Mouse (Mus musculus) myocyte (in vitro differentiated cells): ENCODE results near the gene Satl1. TPM values are rescaled to one million over a fixed set of nuclear protein-coding genes. Genes with fewer than 3 reads are reported as not detected.

Experiments used
- H3K27me3 ChIP-seq: one replicate; pipeline ENCODE4 v1.6.1; 2011; ENCODE audit not compliant: control insufficient read depth, insufficient read depth, insufficient read length
- H3K36me3 ChIP-seq: one replicate; pipeline ENCODE4 v1.6.1; 2011; ENCODE audit not compliant: control insufficient read depth, insufficient read depth
- H3K4me2 ChIP-seq: one replicate; pipeline ENCODE4 v1.6.1; 2011; ENCODE audit warnings: low read depth, control low read depth
- H3K4me3 ChIP-seq: one replicate; pipeline ENCODE4 v1.5.1; 2011; ENCODE audit warnings: mild to moderate bottlenecking, control low read depth, moderate library complexity
- H3K79me2 ChIP-seq: one replicate; pipeline ENCODE4 v1.6.1; 2011; ENCODE audit not compliant: control insufficient read depth, insufficient read depth
- H3ac ChIP-seq: one replicate; pipeline ENCODE4 v1.6.1; 2011; ENCODE audit not compliant: control insufficient read depth, insufficient read length
- CEBPB ChIP-seq: IDR thresholded peaks from 2 replicates; pipeline ENCODE4 v1.6.1; 2011; ENCODE audit warnings: mild to moderate bottlenecking, moderate library complexity; ENCODE audit not compliant: poor library complexity, insufficient read depth, severe bottlenecking
- E2F4 ChIP-seq: IDR thresholded peaks from one replicate; pipeline ENCODE4 v1.6.1; 2011; ENCODE audit warnings: mild to moderate bottlenecking, control low read depth, moderate library complexity; ENCODE audit not compliant: insufficient read depth
- MAX ChIP-seq: IDR thresholded peaks from one replicate; pipeline ENCODE4 v1.6.1; 2011; ENCODE audit warnings: low read depth, mild to moderate bottlenecking, control low read depth
- MYOD1 ChIP-seq, 3 experiments: IDR thresholded peaks; one replicate each; pipeline ENCODE4 v1.6.1; 2011; ENCODE audit warnings: control low read depth in 2 of 3, low read depth in 2 of 3, mild to moderate bottlenecking in 2 of 3, moderate library complexity in 1 of 3; ENCODE audit not compliant: insufficient read length in 2 of 3, control insufficient read depth in 1 of 3
- MYOG ChIP-seq, 3 experiments: IDR thresholded peaks; one replicate each; pipeline ENCODE4 v1.6.1; 2011; ENCODE audit warnings: control low read depth in 2 of 3, low read depth in 2 of 3, mild to moderate bottlenecking in 2 of 3; ENCODE audit not compliant: insufficient read length in 2 of 3, control insufficient read depth in 1 of 3, insufficient read depth in 1 of 3
- POLR2A ChIP-seq: IDR thresholded peaks from one replicate; pipeline ENCODE4 v1.6.1; 2011; ENCODE audit warnings: low read depth, mild to moderate bottlenecking, control low read depth, moderate library complexity; ENCODE audit not compliant: insufficient read length
- POLR2AphosphoS2 ChIP-seq: IDR thresholded peaks from one replicate; pipeline ENCODE4 v1.6.1; 2011; ENCODE audit warnings: low read depth, control low read depth; ENCODE audit not compliant: insufficient read length
- REST ChIP-seq: IDR thresholded peaks from one replicate; pipeline ENCODE4 v1.6.1; 2011; ENCODE audit warnings: mild to moderate bottlenecking, control low read depth, moderate library complexity; ENCODE audit not compliant: insufficient read depth, insufficient read length
- SRF ChIP-seq: IDR thresholded peaks from one replicate; pipeline ENCODE4 v1.6.1; 2011; ENCODE audit warnings: low read depth; ENCODE audit not compliant: control insufficient read depth, insufficient read length
- TCF12 ChIP-seq: IDR thresholded peaks from one replicate; pipeline ENCODE4 v1.6.1; 2011; ENCODE audit warnings: mild to moderate bottlenecking, control low read depth; ENCODE audit not compliant: poor library complexity, insufficient read depth, severe bottlenecking
- TCF3 ChIP-seq: IDR thresholded peaks from one replicate; pipeline ENCODE4 v1.6.1; 2011; ENCODE audit warnings: low read depth, control low read depth; ENCODE audit not compliant: insufficient read length
- USF1 ChIP-seq: IDR thresholded peaks from one replicate; pipeline ENCODE4 v1.6.1; 2011; ENCODE audit warnings: low read depth, mild to moderate bottlenecking, control low read depth, moderate library complexity
- polyA plus RNA-seq: library from polyadenylated mRNA; unstranded; fragments of >200 nt; fragmentation: generic; extraction: Trizol; gene quantifications from one replicate; pipeline ENCODE4 v1.2.1, GENCODE M21; 2012; ENCODE audit warnings: missing spikeins

Satl1 gene
- polyA plus RNA-seq, 1 experiment = not detected

DNA sequence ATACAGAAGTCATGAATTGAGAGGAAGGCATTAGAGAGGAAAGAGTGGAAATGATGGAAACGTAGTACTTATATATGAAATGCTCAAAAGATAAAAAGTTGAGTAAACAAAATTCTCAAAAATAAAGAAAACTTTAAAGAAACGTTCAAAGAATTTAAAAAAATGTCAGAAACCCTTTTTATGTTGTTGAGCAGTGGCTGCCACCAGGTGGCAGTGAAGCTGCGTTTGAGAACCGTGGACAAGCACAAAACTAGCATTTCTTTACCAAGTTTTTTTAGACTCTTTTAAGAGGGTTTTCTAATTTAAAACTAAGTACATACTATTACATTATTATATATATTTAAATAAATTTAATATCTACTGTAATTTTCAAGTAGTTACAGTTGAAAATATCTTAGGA lies 38.2 kb downstream of the Satl1 start:
- no peak overlapping the region for H3K4me3 ChIP-seq
- no peak overlapping the region for H3K4me2 ChIP-seq
- peaks cover 3% of the 10 kb centered on the region for H3K36me3 ChIP-seq
- no peaks in the 10 kb centered on the region for H3K27me3 ChIP-seq
- TF ChIP-seq MAX = no peak
- TF ChIP-seq USF1 = no peak
- H3K79me2 ChIP-seq = no peaks in the 10 kb centered on the region
- no peak overlapping the region for H3ac ChIP-seq

GRCm38 (mm10) chrX:112348395-112348791 lies 58.2 kb downstream of the Satl1 start:
- Histone ChIP-seq H3ac (no peak overlapping the region), H3K79me2 (no peaks in the 10 kb centered on the region), H3K36me3 (no peaks in the 10 kb centered on the region), H3K27me3 (no peaks in the 10 kb centered on the region), H3K4me2 (no peak overlapping the region), H3K4me3 (no peak overlapping the region)
- no peak for TF ChIP-seq REST
- TF ChIP-seq MAX = no peak
- TF ChIP-seq E2F4 = no peak
- no peak for TF ChIP-seq POLR2A
- no peak for TF ChIP-seq MYOG (IDR thresholded peaks at IDR 0.05; ENCODE audit: control insufficient read depth in 1 of 3, insufficient read depth in 1 of 3, insufficient read length in 2 of 3, low read depth in 2 of 3)
- no peak for TF ChIP-seq POLR2AphosphoS2
- no peak for TF ChIP-seq MYOD1 (IDR thresholded peaks at IDR 0.05; ENCODE audit: control insufficient read depth in 1 of 3, insufficient read length in 2 of 3, low read depth in 2 of 3)
- TF ChIP-seq SRF = no peak
- TF ChIP-seq CEBPB = no peak
- no peak for TF ChIP-seq TCF3
- no peak for TF ChIP-seq TCF12
- no peak for TF ChIP-seq USF1

- no peak overlapping the region for H3ac ChIP-seq
- no peak for TF ChIP-seq REST
- no peak for TF ChIP-seq USF1
- no peaks in the 10 kb centered on the region for H3K27me3 ChIP-seq
- no peaks in the 10 kb centered on the region for H3K79me2 ChIP-seq
- H3K4me3 ChIP-seq = no peak overlapping the region
- no peak overlapping the region for H3K4me2 ChIP-seq
- no peaks in the 10 kb centered on the region for H3K36me3 ChIP-seq
Observed at GRCm38 (mm10) chrX:112347467-112348394, 58.8 kb downstream of the Satl1 start.

DNA sequence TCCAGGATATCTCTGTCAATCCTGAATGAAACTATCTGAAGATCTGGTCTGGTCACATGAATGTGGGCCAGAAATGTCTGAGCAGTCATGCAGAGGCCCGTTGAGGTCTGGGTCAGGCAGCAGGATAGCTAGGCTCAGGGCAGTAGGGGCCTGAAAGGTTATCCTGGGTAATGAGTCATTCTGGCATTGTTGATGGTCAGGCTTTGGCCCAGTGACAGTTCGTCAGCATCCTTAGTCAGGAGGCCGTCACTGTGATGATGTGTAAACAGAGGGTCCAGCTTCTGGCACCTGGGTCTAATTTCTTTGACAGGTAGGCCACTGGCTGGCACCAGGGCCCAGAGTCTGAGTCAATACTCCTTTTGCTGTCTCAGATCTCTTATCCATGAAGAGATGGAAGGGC lies 67.1 kb downstream of the Satl1 start:
- H3K27me3 ChIP-seq = no peaks in the 10 kb centered on the region
- H3ac ChIP-seq = no peak overlapping the region
- TF ChIP-seq POLR2A (no peak), E2F4 (no peak), MAX (no peak), USF1 (no peak), REST (no peak), MYOD1 (IDR thresholded peaks at IDR 0.05; ENCODE audit: control insufficient read depth in 1 of 3, insufficient read length in 2 of 3, low read depth in 2 of 3) (no peak), TCF12 (no peak), SRF (no peak), TCF3 (no peak)
- no peak overlapping the region for H3K4me2 ChIP-seq
- no peaks in the 10 kb centered on the region for H3K79me2 ChIP-seq
- H3K4me3 ChIP-seq = no peak overlapping the region
- H3K36me3 ChIP-seq = no peaks in the 10 kb centered on the region

Other genes starting within 250 kb of the Satl1 start
- gene 4933403O08Rik, start 167.7 kb downstream of the Satl1 start, polyA plus RNA-seq = not detected
- 16.3 TPM for gene Apool, start 95.4 kb downstream of the Satl1 start, polyA plus RNA-seq
- not detected for gene 2010106E10Rik, start 88.5 kb upstream of the Satl1 start, polyA plus RNA-seq
- not detected for gene Zfp711, start 193.7 kb upstream of the Satl1 start, polyA plus RNA-seq